Mouse (Mus musculus): ENCODE data around the gene Cda.

- TF ChIP-seq CTCF (IDR thresholded peaks at IDR 0.05; ENCODE audit: borderline replicate concordance, control insufficient read depth, extremely low read depth, insufficient read depth, low read length, poor library complexity) (no peak), POLR2A (IDR thresholded peaks at IDR 0.05; ENCODE audit: control insufficient read depth, extremely low read depth, insufficient read depth, low read length, poor library complexity) (no peak)
Observed at GRCm38 (mm10) chr4:138379091-138379840, 11.5 kb upstream of the Cda start.

Data from thymus, adult 2 months (tissue).